Mouse (Mus musculus): ENCODE measurements around the gene G0s2.
"Not testable (repeated sequence)": the region's sequence is repeated elsewhere in the genome, so short reads cannot be mapped to it uniquely, and the experiment has no call there.

Gene G0s2

DNA sequence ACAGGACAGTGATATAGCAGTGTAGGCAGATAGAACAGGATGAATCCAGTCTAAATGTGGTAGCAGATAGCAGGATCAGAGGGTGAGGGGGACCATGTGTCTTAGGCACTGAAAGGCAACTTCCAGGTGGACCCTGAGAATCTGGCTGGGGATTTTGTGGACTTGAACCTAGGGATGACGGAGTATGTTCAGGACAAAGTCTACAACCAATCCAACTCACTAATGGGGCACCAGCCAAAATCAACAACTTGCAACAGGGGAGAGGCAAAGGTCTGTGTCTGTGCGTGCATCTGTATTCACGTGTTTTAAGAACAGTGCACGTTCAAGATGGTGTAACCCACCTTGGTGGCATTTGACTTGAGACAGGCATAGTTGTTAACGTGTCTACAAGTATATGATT, 16.9 kb upstream of the G0s2 start:
- ATAC-seq (ENCODE audit: insufficient number of reproducible peaks, low FRiP score, low TSS enrichment) = no peak

DNA sequence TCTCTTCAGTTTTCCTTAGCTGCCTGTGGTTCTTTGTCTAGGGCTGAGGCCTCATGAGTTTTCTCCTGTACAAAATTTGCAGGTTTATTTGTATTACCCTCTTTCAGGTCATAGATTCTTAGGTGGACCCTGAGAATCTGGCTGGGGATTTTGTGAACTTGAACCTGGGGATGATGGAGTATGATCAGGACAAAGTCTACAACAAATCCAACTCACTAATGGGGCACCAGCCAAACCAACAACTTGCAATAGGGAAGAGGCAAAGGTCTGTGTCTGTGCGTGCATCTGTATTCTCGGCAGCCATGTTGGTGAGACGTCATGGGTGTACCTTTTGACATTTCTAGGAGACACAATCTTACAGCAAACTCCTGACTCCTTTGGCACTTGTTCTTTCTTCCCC, 16.1 kb upstream of the G0s2 start:
- no peak for ATAC-seq (ENCODE audit: insufficient number of reproducible peaks, low FRiP score, low TSS enrichment)

DNA sequence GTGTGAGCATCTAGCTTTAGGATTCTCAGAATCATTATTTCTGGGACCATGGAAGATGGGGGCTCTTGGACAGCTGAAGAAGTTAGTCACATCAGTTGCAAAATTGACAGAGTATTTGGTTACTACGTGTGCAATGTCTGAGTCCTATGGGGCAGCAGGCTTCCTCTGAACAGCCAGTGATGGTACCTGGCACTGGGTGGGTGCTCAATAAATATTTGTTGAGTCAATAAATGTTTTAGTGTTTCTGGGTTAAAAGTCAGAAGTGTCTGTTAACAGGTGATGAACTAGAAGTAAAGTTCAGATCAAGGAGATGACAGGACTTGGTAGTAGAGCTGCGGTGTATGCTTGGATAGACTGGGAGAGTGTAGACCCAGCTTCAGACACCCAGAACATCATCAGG, 14.6 kb upstream of the G0s2 start:
- ATAC-seq (ENCODE audit: insufficient number of reproducible peaks, low FRiP score, low TSS enrichment) = no peak

DNA sequence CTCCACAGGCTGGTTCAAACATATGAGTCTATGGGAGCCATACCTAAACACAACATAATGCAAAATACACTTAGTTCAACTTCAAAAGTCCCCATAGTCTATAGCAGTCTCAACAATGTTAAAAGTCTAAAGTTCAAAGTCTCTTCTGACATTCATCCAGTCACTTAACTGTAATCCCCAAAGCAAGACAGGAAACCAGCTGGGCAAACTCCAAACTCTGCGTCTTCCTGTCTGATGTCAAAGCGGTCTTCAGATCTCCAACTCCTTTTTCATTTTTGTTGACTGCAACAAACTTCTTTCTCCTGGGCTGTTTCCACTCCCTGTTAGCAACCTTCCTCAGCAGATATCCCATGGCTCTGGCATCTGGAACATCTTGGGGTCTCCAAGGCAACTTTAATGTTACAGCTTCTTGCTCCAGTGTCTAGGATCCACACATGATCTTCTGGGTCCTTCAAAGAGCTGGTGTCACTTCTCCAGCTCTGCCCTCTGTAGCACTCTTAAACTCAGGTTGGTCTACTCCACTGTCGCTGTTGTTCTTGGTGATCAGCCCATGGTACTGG, 12.8 kb upstream of the G0s2 start:
- not testable (repeated sequence) for ATAC-seq (ENCODE audit: insufficient number of reproducible peaks, low FRiP score, low TSS enrichment)

DNA sequence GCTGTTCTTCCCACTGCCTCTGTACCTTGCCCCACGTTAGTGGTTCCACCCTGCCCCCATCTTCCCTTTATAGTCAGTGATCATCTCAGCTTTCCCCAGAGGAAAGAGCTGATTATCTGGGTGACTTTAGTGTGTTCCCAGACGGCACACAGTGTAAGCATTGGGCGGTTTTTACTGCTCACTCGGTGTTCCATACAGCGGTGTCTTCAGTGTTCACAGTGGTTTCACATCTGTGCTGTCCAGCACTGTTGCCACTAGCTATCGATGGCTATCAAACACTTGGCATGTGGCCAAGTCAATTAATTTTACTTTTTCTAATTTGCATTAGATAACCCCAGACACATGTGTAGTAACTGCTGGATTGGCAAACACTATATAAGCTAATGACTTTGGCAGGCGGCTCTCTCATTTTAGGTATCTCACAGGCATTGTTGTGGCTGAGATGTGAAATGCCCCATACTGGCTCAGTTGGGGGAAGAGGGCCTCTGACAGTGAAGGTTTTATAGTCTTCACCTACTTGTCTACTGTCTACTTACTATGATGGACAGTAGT, 11.3 kb upstream of the G0s2 start:
- no peak for ATAC-seq (ENCODE audit: insufficient number of reproducible peaks, low FRiP score, low TSS enrichment)

DNA sequence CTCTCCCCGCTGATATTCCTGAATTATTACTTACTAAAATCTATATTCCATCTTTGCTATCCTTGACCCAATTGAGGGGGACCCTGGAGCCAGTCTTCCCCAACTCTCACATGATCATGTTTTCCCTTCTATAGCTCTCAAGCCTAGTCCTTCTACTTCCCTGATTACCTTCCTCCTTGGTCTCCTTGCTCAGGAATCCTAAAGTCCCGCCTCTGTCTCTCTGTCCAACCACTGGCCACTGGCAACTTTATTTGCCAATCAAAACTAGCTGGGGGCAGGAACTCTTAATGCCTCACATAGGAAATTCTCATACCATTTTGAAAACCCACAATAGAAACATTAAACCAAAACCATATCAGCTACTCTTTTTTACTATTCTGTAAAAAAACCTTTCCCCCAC, 8.3 kb upstream of the G0s2 start:
- no peak for ATAC-seq (ENCODE audit: insufficient number of reproducible peaks, low FRiP score, low TSS enrichment)

DNA sequence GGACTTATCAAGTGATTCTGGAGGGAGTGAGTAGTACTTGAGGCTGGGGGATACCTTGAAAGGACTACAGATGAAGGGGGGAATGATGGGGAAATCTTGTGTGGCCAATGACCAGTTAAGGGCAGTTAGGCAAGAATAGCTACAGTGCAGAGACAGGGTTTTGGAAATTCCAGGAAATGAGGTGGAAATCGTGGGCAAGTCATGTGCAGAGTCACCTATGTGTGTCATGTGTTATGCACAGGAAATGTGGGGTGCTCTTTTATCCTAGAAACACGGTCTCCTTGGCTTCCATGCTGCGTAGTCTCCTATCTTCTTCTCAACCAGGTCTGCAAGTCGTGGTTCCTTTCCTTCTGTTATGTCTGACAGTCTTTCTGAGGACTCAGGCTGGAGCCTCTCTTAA, 6.5 kb upstream of the G0s2 start:
- no peak for ATAC-seq (ENCODE audit: insufficient number of reproducible peaks, low FRiP score, low TSS enrichment)

DNA sequence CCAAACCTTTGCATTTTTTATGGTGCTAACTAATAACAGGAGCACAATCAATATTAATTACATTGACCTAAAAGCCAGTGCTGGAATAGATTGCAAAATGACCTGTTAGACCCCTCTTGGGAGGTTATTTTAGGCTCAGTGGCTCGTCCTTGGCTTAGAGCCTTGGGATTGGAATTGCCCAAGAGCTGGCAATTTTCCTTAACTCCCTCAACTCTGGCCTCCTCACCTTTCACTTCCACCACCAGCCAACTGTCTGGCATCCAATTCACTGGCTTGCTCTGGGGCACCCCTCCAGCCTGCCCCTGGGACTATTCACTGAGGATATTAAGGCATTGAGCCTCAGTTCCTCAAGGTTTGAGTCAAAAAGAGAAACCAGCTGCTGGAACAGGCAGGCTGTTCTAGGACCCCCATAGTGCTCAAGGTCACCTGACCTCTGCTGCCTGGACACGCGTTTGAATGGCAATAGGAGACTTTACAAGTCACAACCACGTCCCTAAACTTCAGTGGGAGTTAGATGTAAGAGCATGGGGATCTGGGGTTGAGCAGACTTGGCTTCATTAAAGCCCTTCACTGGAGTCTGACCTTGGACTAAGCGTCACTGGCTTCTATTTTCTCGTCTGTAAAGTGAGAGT, 5.5 kb upstream of the G0s2 start:
- ATAC-seq (ENCODE audit: insufficient number of reproducible peaks, low FRiP score, low TSS enrichment) = no peak

DNA sequence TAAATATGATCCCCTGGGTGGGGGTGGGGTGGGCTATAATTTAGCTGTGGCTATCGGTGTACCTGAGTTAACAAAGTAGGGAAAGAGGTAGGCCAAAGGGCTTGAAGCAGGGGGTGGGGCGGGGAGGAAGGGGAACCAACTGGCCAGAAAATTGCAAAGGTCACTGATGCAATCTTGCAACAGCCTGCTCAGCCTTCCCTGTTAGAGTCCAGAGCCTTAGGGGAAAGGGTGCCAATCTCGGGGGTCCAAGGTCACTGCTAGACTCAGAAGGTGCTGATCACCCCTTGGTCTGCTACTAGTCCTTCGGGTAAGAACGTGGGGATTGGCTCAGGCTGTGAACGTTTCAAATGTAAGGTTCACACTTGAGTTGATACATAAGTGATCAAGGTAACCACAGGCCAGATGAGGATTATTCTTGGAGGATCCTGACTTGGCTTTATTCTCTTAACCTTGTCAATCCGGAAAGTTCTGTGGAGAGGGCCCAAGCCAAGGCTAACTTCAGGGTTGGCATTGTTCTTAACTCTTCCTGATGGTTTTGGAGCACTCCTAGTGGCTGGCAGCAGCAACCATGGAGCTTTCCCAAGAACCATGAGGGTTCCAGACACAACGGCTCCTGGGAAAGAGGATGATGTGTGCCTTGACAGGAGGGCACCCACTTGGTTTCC, 1.5 kb upstream of the G0s2 start:
- ATAC-seq (ENCODE audit: insufficient number of reproducible peaks, low FRiP score, low TSS enrichment) = no peak

DNA sequence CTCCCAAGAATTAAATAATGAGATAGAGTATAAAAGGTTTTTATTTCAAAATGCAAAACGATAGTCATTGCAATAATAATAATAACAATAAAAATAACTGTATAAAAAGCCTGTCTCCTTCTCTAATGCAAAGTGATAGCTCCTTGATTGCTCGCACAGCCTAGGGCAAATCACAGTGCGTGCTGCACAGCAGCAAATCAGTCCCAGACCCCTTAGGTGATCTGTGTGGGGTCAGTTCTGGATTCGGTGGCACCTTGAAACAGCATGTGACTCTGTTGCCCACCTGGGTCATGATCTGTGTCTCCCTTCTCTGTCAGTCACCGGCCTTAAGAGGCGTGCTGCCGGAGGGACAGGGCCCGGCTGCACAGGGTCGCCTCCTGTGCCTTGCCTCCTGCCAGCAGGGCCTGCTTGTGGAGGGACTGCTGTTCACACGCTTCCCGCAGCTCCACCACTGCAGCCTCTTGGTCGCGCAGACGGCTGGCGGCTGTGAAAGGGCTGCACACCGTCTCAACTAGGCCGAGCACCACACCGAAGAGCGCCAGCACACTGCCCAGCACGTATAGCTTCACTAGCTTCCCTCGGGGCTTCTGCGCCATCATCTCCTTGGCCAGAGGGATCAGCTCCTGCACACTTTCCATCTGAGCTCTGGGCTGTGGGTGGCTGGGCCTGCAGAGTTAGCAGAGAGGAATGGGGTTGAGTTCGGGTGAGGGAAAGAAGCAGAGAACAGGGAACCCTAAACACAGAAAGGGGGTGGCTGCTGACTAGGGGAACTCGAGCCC, 691 bp downstream of the G0s2 start:
- ATAC-seq (ENCODE audit: insufficient number of reproducible peaks, low FRiP score, low TSS enrichment) = peak; percentile 66

DNA sequence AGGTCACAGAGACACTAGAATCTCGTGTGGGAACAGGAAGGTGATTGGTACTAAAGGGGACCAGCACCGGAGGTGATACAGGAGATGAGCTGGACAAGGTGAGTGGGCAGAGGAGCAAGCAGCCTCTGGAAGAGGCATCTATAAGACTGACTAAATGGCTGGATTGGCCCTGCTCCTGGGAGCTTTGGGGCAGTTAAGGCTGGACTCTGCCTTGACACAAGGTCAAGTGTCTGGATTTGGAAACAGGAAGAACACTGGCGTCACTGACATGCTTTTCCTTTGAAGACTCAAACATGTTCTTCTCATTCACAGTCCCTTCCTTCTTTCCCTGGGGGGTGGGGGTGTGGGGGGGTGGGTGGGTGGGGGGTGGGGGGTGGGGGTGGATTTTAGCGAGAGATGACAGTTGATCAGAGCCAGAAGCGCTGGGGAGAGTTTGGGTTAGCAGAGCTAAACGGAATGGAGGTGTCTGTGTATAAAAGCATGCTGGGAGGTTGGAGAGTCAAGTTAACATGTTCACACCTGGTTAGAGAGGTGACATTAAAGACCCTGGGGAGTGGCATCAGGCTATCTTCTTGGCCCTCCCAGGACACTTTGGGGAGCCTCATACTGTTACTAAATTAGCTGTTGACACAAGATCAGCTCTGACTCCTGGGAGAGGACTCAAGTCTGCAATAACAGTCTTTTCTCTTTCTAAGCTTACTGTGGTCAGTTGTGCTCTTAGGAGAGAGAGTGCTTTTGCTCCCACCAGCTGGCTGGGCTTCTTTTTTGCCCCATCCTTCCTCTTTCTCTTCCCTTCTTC, 1.9 kb downstream of the G0s2 start:
- ATAC-seq (ENCODE audit: insufficient number of reproducible peaks, low FRiP score, low TSS enrichment) = no peak

DNA sequence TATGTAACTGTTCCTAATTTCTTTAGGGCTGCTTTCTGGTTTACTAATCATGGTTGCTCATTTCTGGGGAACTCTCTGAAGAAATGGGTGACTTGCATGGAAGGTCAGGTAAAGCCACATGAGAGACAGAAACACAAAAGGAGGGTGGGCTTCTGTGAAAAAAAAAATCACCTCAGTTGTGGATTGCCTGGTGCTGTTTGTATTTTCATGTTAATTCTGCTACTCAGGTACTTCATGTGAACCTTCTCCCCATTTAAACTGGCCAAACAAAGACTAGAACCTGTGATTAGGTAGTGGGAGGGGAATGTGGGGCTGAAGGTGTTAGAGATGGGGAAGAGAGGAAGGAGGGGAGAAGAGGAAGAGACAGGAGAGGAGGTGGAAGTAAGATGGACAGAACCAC, 7.3 kb downstream of the G0s2 start:
- no peak for ATAC-seq (ENCODE audit: insufficient number of reproducible peaks, low FRiP score, low TSS enrichment)

DNA sequence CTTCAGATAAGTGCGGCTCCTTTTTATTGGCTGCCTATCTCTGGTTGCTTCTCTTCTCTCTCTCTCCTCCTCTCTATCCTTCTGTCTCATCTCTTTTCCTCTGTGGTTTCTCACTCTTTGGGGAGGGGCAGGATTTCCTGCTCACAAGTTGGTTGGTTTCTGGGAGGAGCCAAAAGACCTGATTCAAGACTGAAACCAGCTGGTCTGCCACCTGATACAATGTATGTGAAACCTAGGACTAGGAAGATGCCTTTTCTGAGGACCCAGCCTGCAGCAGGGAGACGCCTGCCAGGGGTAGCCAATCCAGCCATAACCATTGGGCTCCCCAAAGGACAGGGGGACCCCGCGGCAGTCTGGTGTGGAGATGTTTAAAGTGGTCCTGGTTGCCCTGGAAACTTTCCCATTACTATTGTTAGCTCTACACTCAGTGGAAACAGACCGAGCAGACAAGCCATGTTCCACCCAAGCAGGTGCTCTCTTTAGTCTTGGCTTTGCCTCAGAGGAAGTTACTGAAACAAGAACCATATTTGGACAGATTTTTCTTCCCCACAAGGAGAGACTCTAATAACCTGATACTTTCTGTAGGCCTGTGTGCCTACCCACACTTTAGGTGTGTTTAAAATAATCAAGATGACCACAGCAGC, 8.9 kb downstream of the G0s2 start, which contains the start of gene Hsd11b1:
Gene Hsd11b1 (minus strand): TSS at position 121 of the 644 bp plus-strand sequence.
- no peak for ATAC-seq (ENCODE audit: insufficient number of reproducible peaks, low FRiP score, low TSS enrichment)

DNA sequence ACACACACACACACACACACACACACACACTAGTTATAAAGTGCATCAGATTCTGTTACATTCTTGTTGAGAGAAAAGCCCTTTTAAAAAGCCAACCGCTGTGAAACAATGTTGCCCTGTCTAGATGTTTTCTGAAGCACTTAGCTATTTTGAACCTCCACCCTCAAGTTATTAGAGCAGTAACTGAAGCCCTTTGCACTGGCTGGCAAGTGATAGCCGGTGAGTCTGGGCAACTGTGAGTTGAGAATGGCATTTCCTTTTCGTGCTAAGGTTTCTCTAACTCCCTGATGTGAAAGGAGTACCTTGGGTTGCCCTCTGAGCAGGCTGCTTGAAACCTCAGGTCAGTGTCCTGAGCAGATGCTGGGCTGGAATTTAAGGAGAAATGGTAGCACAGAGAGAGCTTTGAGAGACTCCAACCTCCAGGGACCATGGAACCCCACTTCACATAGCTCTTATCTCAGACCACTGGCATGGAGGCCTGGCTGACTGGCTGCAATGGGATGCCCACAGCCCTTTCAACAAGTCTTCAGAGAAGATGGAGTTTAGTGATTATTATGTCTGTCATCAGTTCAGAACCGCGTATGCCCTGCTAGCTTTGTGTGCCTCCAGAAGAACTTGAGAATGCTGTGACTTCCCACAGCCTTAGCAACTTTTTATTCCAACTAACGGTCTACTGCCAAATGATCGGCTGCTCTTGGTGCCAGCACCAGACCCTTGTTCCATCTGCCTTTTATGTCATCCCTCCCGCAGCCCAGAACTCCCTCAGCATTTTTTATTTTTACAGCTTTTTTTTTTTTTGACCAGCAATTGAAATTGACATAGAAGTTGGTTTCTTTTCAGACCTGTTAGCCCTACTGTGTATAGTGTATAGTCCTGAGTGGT, 9.8 kb downstream of the G0s2 start:
- no peak for ATAC-seq (ENCODE audit: insufficient number of reproducible peaks, low FRiP score, low TSS enrichment)

DNA sequence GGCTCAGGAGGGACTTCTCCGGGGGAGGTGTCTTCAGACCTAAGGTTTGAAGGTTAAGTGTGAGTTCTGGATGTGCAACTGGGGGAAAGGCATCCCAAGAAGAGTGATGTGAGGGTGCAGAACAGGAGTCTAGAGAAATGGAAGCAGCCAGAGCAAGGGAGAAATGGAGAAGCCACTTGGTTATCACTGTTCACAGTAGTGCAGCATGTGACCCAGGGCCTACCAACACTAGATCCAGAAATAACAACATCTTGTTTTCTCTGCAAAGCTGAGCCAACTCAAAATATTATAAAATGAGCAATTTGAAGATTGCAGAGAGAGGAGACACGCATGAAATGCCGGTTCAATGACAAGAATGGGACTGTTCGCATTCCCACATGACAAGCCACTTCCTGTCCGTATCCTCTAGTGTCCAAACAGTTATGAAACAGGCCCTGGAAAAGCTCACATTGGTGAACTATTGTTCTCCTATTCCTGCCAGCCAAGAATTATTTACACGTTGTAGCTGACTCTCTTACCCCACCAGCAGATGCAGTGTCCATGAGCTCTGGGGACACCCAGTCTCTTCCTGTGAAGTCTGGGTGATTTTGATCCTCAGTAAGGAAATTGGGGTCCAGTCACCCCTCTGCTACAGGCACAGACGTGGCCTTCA, 11.0 kb downstream of the G0s2 start:
- no peak for ATAC-seq (ENCODE audit: insufficient number of reproducible peaks, low FRiP score, low TSS enrichment)

DNA sequence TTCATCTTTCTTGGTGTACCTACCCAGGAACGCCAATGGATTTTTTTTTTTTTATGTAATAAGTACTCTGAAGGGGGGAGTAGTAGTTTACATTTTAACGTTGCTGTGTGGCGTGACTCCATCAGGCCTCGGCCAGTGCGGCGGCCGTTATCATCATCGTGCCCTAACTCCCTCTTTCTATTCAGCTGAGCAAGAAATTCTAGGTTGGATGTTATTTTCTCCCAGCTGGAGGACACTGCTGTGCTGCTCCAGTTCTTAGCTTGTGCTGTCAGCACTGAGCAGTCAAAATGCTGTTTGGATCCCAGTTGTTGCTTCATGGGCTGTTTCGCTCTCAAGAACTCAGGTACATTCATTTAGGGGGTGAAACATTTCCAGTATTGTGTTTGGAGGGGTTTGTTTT, 13.5 kb downstream of the G0s2 start:
- ATAC-seq (ENCODE audit: insufficient number of reproducible peaks, low FRiP score, low TSS enrichment) = no peak

DNA sequence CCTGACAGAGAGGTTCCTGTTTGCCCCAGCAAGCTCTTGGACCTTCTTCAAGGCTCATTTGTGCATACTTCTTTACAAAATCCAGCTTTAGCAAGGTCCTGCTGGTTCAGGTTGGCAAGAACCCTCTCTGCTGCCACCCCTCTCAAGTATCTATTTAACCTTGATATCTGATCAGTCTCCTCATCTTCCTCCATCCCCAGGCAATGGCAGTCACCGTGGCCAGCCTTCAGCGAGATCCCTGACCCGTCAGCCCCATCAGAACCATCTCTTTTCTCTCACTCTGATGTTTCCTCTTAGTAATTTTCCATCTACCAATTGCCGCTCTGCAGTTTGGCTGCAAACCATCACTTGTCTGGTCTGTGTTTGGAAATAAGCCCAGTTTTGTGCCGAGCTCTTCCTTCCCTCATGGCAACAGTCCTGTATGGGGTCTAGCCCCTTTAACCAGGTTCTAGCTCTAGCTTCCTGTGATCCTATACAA, 16.4 kb downstream of the G0s2 start:
- peak; percentile 47 for ATAC-seq (ENCODE audit: insufficient number of reproducible peaks, low FRiP score, low TSS enrichment)

DNA sequence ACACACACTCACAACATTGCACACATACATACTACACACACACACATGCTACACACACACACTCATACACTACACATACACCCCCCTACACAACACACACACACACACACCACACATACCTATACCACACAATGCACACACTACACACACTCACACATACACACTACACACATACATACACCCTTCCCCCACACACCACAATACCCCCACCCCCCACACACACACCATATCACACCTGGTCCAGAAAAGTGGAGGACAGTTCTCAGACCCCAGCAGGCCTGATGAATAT, 16.8 kb downstream of the G0s2 start:
- ATAC-seq (ENCODE audit: insufficient number of reproducible peaks, low FRiP score, low TSS enrichment) = peak; percentile 42; the same call in 1 of the 2 replicates

Data from cerebellum, adult (tissue).